Mouse (Mus musculus) thymus, postnatal 25 days (tissue): ENCODE measurements at regions not wholly inside any gene's neighbourhood (a gene's known extent, or its start where the extent isn't known, plus 50 kb on each side); places are given as distances from the start of the nearest gene placed in this dataset.
"Not testable (repeated sequence)": the region's sequence is repeated elsewhere in the genome, so short reads cannot be mapped to it uniquely, and the experiment has no call there.

Experiments
- DNase-seq: peaks from one replicate; pipeline ENCODE4 v3.0.0; 2022

DNA sequence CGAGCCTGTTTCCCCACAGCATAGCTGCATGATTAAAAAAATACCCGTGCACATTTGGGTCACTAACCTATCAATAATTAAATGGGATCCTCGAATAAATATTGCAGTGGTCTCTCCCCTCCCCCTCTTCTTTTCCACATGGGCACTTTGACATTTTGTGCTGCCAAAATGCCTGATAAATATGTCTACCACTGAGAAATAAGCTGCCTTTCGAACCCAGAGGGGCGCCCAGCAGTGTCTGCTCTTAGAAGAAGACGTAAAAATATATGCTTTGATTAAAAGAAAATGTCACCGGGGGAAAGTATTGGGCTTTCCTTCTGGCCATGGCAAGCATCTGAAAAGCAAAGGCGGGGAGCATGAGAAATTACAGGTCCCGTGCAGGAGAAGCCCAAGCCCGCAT, 152.6 kb upstream of the Frmd4a start:
- no peak for DNase-seq

DNA sequence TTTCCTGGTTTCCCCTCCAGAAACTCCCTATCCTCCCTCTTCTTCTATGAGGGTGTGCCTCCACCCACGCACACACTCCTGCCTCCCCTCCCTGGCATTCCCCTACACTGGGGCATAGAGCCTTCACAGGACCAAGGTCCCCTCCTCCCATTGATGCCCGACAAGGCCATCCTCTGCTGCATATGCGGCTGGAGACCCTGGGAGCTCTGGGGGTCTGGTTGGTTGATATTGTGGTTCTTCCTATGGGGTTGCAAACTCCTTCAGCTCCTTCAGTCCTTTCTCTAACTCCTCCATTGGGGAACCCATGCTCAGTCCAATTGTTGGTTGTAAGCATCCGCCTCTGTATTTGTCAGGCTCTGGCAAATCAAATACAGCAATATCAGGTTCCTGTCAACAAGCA, 150.8 kb upstream of the Frmd4a start:
- not testable (repeated sequence) for DNase-seq

DNA sequence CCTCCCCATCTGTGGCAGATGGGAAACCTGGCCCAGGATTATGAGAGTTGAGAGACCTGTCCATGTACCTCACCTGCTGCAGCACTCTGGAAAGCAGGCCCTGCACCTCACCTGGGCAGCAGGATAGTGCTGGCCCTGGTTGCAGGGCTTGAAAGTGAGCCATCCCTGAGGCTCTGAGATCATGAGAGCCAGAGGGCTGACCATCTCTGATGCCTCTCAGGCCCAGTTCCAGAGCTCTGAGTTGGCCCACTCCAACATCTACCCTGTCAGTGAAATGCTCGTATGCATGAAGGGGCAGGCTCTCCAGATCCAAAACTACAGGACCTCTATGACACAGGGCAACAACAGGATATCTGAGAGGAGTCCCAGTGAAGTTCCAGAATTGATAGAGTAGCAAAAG, 147.8 kb upstream of the Frmd4a start:
- DNase-seq, result no peak

- DNase-seq, result no peak
These were observed 145.8 kb upstream of the Frmd4a start for GRCm38 (mm10) chr2:3871748-3872147.

DNA sequence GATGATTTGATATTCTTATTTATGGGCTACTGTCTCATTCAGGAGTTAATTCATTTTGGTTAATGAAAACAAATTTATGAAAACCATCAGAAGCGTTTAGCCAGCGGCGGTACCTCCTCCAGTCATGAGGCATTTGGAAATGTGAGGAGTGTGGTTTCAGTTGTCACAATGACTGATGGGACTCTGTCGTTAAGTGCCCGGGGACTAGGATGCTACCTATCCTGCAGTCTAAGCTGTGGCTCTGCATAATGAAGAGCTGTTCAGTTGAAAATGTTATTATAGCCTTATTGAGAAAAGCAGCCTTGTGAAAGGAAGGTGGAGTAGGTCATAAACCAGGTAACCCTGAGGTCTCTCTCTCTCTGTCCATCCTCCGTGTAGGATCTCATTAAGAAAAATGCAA, 130.5 kb upstream of the Frmd4a start:
- DNase-seq, result no peak

DNA sequence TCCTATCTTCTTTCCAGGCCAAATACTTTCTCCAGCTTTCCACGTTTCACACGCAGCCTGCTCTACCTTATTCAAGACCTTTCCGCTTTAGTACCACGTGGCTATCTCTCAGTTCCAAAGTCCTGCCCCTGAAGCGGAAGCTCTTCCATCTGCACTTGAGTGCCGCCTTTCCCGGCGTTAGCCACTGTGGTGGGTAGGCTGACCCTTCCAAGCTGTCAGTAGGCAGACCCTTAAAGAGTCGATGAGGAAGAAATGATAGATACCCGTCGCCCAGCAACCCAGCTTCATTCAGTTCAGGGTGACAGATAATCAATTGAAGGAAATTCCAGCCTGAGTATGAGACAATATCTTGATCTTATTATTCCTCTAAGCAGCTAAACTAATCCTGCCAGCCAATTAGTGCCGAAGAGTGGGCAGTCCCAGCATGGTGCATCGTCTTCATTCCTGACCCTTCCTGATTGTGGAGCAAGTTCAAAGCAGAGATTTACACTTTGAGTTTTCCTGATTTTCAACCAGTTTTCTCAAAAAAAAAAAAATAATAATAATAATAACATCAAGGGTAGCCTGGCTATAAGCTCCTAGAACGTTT, 129.6 kb upstream of the Frmd4a start:
- no peak for DNase-seq

DNA sequence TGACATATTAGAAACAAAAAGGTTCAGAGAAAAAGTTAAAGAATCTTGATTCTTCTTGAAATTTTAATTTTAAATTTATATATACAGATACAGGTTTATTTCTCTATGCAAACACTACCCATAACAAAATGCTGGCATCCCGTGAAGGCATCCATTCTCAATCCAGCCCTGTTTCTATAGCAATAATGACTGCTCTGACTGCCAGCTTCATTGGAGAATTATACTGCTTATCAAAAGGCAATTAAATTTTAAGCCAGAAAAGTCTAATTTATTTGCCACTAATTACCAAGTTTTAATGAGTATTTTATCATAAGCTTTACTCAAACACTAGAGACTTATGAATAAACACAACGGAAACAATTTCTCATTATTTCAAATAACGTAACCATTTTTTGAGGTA, 128.1 kb upstream of the Frmd4a start:
- DNase-seq, result no peak

DNA sequence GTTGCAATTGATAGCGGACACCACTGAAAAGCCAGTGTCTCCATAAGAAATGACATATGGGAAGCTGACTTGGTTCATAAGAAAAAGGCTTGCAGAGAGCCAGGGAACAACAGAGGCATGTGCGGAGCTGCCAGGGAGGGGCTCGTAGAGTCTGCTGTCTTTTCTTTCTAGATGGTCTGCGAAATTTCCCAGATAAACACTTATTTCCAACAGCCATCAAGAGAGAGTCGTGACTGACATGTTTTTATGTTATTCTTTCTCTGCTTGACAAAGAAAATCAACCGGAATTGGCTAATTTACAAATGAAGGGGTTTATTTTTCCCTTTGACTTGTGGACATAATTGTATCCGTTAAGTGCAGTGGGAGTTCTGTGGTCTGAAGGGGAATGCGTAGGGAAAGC, 127.1 kb upstream of the Frmd4a start:
- DNase-seq, result no peak

GRCm38 (mm10) chr2:3907026-3907425, 110.5 kb upstream of the Frmd4a start:
- DNase-seq, result no peak

GRCm38 (mm10) chr2:3908192-3908591, 109.3 kb upstream of the Frmd4a start:
- DNase-seq, result no peak

DNA sequence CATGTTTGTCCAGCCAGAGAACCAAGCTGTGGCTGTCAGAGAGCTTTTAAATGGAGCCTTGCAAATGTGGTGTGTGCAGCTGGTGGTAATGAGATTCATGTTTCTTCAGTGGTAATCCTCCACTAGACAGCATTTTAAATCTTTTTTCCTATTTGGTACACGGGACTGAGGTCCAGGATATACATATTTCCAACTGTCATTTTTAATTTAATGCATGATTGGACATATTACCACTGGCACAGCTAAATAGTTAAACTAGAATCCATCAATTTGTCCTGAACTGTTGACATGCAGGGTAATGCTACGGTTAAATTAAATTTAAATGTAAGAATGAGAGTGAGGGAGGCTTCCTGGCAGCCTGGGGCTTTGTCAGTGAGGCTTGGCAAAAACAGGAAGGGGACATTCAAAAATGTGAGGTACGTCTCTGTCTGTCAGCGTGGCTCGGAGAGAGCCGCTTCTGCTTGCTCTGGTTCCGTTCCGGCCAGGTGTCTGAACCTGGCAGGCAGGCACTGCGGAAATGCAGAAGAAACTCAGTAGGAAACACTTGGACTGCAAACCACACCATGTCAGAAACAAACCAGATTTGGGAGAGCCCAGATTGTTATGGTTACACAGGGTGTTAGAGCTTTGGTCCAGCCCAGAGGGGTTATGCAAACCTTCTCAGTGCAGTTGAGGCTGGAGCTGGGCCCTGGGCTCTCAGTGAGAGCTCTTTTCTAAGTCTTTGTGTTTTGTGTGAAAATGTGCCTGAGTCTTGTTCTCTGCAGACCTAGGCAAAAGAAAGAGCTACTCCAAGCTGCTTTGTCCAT, 107.2 kb upstream of the Frmd4a start:
- peak; percentile 60 for DNase-seq

- no peak for DNase-seq
These were observed 102.4 kb upstream of the Frmd4a start for GRCm38 (mm10) chr2:3915141-3915540.

DNA sequence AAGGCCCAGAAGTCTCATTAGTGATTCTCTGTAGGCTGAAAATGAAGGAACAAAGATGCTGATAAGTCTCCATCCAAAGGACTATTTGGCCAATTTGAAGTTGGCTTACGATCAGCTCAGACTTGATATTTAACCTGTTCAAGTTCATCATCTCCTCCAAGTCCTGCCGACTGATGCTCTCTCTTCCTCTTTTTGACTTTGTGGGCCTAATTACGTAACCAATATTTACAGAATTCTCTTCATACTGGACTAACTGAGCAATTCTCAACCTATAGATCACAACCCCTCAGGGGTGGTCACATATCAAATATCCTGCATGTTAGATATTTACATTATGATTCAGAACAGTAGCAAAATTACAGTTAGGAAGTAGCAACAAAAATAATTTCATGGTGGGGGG, 101.2 kb upstream of the Frmd4a start:
- DNase-seq, result no peak

- no peak for DNase-seq
These were observed 99.4 kb upstream of the Frmd4a start for GRCm38 (mm10) chr2:3918156-3918555.

DNA sequence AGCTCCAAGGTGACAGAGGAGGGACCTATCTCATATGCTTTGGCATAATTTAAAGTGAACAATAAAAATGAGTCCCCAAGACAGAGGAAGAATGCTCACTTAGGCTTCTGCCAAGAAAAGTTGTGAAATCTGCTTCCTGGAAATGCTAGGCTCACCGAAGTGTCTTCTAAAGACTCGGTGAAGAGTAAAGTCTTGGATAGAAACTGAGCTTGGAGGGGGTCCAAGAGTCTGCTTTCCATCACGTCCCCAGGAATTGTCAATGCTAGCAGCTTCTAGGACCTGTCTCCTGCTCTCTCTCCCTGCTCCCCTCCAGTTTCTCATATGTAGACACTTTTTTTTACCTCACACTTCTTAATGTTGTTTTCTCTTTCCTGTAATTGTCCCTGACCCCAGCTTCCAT, 97.6 kb upstream of the Frmd4a start:
- no peak for DNase-seq

- not testable (repeated sequence) for DNase-seq
These were observed 96.4 kb upstream of the Frmd4a start for GRCm38 (mm10) chr2:3921084-3921483.

DNA sequence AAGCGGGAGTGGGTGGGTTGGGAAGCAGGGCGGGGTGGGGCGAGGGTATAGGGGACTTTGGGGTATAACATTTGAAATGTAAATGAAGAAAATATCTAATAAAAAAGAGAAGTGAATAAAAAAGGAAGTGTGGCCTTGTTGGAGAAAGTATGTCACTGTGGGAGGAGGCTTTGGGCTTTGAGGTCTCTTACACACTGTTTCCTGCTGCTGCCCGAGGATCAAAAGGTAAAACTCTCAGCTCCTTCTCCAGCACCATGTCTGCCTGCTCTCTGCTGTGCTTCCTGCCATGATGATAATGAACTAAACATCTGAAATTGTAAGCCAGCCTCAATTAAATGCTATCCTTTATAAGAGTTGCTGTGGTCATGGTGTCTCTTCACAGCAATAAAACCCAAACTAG, 94.8 kb upstream of the Frmd4a start:
- DNase-seq, result peak; percentile 54

- DNase-seq, result no peak
These were observed 92.8 kb upstream of the Frmd4a start for GRCm38 (mm10) chr2:3924696-3925095.

- peak; percentile 40 for DNase-seq
These were observed 92.3 kb upstream of the Frmd4a start for GRCm38 (mm10) chr2:3925199-3925598.

DNA sequence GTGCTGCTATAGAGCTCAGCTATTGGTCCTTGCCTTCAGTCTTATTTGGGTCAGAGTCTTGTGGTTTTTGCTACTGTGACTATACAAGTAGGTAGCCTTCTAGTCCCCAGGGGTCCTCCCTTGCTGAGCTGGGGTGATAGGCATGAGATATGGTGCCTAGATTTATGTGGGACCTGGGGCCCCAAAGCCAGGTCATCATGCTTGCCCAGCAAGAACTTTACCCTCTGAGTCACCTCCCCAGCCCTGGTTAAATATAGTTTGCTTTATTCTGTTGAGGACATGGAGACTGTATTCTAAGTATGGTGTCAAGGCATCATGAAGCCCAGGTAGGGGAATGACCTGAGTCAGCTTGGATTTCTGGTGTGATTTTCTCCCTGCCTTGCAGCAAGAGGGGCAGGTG, 91.4 kb upstream of the Frmd4a start:
- DNase-seq, result no peak

- DNase-seq, result peak; percentile 65
These were observed 90.2 kb upstream of the Frmd4a start for GRCm38 (mm10) chr2:3927141-3927810.

- DNase-seq, result no peak
These were observed 89.7 kb upstream of the Frmd4a start for GRCm38 (mm10) chr2:3927853-3928252.

DNA sequence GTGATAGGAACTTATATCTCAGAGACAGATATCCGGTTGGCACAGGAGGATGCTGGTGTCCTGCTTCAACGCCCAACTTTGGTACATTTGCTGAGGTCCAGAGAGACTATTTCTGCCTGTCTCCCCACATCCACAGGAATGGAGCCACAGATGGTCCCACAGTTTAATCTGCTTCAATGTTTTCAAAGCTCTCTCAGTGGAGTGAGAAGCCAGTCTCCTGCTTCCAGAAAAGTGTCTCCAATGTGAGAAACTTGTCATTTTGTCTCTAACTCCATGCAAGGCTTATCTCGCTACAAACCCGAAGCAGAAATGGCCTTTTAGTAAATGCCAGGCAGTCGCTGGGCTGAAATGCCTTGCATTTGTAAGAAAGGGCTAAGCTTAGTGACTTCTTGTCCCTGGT, 86.9 kb upstream of the Frmd4a start:
- DNase-seq, result no peak

- DNase-seq, result no peak
These were observed 76.7 kb upstream of the Frmd4a start for GRCm38 (mm10) chr2:3940786-3941185.
